Mouse (Mus musculus) frontal cortex, adult 2 months (tissue): ENCODE measurements around the gene Tbc1d8. TPM values are rescaled to one million over a fixed set of nuclear protein-coding genes. Genes with fewer than 3 reads are reported as not detected.

ENCODE experiments used
- DNase-seq, 2 experiments: peaks; one replicate each; pipeline ENCODE4 v3.0.0; 2022; ENCODE audit warnings: low spot score in 1 of 2; ENCODE audit errors: extremely low spot score in 1 of 2
- polyA plus RNA-seq: library from polyadenylated mRNA; depleted of rRNA; stranded (reverse); fragments of >200 nt; gene quantifications from 2 replicates; pipeline ENCODE4 v1.2.3, GENCODE M21; 2012; rRNA removed

Tbc1d8 gene
- 20.7 and 20.9 TPM in 2 replicates for polyA plus RNA-seq

- DNase-seq = peak; percentile 55 to 85
Measured at GRCm38 (mm10) chr1:39478057-39478895, at the start of gene Tbc1d8. Tbc1d8 (minus strand) TSS chr1:39478755.

GRCm38 (mm10) chr1:39528319-39528718, 49.8 kb upstream of the Tbc1d8 start:
- no peak for DNase-seq

- peak in 1 of 2 experiments; percentile 82 for DNase-seq
Measured at GRCm38 (mm10) chr1:39527432-39527831, 48.9 kb upstream of the Tbc1d8 start.

- DNase-seq = no peak
Measured at GRCm38 (mm10) chr1:39526371-39527167, 48.0 kb upstream of the Tbc1d8 start.

DNA sequence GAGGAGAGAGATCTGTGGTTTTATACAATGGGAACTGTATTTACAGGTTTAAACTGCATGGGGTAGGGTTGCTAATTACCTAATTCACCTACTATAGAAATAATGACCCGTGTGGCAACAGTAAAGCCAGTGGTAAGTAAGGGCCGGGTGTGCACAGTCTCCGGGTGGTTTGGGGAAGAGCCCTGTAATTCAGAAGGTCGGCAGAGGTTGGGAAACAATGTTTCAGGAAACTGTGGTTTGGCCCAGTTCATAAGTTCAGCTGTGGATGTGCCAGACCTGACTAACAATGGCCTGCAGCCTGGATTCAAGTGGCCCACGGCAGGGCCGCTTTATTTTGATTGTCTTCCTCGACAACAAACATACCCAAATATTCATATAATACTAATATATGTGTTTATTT, 47.2 kb upstream of the Tbc1d8 start:
- DNase-seq = no peak

DNA sequence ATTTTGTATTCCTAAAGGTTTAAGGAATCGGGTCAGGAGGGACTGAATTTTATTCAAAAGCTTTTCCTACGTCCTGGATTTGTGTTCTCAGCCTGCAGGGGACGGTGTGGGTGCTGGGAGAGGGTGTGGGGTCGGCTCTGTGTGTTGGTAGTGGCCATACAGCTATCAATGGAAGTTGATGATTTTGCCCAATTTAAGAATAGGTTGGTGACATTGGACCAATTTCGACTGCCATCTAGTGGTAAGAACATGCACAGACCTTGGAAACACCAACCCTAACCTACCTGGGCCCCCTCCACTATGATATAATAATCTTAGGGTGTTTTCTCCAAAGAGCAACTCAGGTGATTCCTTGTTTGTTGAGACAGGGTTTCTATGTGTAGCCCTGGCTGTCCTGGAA, 44.0 kb upstream of the Tbc1d8 start:
- DNase-seq = peak in 1 of 2 experiments; percentile 73

- no peak for DNase-seq
Measured at GRCm38 (mm10) chr1:39521326-39521725, 42.8 kb upstream of the Tbc1d8 start.

- DNase-seq = no peak
Measured at GRCm38 (mm10) chr1:39515303-39515991, 36.9 kb upstream of the Tbc1d8 start.

DNA sequence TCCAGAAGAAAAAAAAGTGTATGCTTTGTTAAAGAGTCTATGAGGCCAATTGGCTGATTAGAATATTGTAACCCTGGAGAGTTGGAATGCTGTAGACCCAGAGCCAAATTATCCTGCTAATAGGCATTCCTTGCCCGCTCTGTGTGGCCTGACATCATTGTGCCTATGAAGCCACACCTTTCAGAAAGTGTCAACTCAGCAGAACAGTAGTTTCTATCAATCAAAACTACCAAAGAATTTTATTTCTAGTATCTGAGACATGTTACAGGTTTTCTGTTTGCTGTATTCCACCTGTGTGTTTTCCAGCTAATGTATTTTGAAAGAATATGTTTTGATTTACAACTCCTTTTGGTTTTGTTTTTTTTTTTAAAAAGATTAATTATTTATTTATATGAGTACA, 33.6 kb upstream of the Tbc1d8 start:
- DNase-seq = no peak

- no peak for DNase-seq
Measured at GRCm38 (mm10) chr1:39511775-39512174, 33.2 kb upstream of the Tbc1d8 start.

DNA sequence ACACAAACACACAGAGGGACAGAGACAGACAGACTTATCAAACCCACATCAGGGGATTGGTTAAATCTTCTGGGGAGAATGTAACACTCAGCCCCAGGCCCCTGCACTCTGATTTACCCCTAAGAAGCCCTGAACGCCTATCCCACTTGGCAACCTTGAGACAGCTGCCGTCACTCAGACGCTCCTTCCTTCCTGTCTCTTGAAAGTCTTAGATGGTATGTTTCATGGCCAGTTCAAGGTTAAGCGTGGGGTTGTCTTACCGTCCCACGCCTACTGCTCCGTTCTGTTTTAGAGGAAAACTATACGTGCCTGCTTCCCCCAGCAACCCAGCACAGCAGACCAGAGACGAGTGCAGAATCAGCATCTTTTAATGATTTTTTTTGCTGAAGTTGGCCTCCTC, 27.0 kb upstream of the Tbc1d8 start:
- DNase-seq = no peak

DNA sequence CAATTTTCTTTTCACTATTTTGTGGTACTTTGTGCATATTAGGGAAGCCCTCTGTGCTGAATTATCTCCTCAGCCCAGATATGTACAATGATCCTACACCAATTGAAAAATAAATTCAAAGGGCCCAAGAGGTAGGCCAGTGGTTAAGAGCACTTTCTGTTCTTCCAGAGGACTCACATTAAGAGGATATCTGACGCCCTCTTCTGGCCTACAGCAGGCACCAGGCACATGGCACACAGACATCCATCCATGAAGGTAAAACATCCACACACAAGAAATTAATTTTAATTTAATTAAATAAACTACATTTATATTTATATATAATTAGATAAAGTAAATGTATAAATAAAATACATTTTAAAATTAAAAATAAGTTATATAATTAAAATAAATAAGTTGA, 25.7 kb upstream of the Tbc1d8 start:
- peak in 1 of 2 experiments; percentile 69 for DNase-seq

DNA sequence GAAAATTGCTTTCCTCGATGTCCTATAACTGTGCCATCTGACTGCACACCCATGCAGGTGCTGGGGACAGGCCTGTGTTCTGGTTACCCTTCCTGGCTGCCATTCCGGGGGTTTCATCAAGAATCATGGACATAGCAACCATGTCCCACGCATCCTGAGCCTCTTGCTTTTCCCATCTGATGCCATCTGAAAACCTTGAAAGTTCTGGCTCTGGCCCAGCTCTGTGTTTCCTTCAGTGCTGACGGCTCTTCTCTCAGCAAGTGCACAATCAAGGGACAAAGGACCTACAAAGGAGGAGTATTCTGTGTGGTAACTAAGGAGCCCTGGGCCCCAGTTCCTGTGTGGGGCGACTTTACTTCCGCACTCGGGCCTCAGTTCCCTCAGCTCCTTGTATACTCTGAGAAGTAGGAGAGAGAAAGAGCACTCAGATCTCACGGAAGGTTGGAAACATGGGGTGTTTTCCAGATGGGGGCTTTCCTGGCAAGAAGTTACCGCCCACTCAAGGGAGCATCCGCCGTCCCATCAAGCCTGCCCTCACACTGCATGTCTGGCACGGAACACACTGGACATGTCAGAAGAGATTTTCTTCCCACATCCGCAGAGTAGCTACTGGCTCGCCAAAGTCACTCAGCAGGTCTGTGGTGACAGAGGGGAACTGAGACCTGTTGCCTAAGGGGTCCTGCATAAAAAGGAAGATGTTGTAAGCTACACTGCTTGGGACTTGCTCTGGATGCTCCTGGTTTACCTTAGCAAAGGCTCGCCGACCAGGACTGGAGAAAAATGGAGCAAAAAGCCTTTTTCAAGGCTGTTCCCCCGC, 24.5 kb upstream of the Tbc1d8 start:
- DNase-seq = peak in 1 of 2 experiments; percentile 28

DNA sequence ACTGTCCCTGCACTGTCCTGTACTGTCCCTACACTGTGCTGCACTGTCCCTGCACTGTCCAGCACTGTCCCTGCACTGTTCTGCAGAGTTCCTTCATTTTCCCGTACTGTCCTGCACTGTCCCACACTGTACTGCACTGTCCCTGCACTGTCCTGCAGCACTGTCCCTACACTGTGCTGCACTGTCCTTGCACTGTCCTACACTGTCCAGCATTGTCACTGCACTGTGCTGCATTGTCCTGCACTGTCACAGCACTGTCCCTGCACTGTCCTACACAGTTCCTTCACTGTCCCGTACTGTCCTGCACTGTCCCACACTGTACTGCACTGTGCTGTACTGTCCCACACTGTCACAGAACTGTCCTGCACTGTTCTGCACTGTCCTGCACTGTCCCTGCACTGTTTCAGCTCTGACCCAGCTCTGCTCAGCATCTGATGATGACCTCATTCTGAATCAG, 21.0 kb upstream of the Tbc1d8 start:
- no peak for DNase-seq

- no peak for DNase-seq
Measured at GRCm38 (mm10) chr1:39497748-39498147, 19.2 kb upstream of the Tbc1d8 start.

GRCm38 (mm10) chr1:39496995-39497394, 18.4 kb upstream of the Tbc1d8 start:
- no peak for DNase-seq

DNA sequence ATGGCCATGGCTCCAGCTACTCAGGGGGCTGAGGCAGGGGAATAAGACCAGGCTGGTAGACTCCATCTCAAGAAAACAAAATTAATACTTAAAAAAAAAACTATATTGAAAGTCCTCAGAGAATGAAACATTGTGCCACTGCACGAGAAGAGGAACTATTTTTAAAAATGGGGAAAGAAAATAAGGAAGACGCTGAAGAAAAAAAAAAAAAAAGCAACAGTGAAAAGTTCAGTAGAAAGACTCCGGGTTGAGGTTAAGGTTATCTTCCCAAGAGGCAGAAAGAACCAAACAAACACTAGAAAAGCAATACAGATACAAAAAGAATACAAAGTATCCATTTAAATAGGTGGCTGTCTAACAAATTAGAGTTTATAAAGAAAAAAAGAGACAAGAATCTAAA, 15.1 kb upstream of the Tbc1d8 start:
- DNase-seq = no peak

DNA sequence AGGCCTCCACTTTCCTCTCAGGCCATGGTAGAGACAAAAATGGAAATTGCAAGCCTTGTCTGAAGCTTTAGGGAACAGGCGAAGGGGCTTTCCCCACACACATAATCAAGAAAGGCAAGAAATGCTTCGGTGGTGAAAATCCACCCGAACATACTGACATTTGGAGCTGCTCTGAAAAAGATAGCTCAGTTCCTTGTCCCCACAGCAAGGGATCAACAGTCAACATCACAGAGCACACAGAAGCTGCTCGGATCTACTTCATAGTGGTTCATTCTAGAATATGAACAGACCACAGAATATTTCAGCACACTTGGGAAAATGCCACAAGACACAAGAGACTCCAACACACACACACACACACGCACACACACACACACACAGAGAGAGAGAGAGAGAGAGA, 14.6 kb upstream of the Tbc1d8 start:
- no peak for DNase-seq

DNA sequence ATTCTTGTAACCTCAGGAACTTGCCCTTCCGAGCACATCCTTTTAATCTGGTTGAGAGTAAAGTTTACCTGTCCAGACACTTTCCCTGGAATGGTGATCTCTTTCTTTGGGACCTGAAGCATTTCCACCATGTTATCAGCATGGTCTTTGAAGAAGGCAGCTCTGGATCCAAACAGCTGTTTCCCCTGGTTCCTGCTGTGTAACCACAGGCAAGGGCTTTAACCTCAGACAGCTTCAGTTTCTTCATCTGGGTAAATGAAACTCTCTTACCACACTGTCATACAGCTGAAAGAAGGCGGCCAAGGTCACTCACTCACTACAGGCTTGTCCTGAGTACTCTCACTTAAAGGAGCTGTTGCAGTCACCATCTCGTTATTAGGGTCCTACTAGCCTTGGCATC, 8.8 kb upstream of the Tbc1d8 start:
- no peak for DNase-seq

DNA sequence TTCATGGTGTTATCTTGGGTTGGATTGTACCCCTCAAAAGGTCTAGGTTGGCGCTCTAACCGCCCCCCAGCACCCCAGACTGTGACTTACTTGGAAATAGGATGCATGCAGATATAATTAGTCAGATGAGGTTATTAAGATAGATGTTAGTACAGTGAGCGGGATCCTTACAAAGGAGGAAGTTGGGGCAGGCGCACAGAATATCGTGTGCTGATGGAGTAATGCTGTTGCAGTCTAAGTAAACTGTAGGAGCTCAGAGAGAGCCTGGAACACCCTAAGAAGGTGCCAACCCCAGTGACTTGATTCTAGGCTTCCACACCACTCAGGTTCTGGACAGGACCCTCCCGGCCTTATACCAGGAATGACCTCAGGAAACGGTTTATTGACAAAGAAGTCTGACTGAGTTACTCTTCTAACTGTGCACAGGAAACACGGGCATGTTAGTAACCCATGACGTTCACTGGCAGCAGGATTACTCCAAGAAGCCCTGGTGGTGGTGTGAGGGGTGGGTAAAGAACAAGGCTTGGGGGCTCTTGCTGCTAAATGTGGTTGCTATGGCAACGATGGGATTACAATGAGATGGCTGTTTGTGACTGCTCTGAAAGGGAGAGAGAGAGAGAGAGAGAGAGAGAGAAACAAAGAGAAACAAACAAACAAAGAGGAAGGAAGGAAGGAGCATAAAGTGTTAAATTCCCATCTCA, 3.7 kb upstream of the Tbc1d8 start:
- DNase-seq = no peak
